8 mouse cellular contexts compared by ENCODE assay signal in the genomic region with DNA sequence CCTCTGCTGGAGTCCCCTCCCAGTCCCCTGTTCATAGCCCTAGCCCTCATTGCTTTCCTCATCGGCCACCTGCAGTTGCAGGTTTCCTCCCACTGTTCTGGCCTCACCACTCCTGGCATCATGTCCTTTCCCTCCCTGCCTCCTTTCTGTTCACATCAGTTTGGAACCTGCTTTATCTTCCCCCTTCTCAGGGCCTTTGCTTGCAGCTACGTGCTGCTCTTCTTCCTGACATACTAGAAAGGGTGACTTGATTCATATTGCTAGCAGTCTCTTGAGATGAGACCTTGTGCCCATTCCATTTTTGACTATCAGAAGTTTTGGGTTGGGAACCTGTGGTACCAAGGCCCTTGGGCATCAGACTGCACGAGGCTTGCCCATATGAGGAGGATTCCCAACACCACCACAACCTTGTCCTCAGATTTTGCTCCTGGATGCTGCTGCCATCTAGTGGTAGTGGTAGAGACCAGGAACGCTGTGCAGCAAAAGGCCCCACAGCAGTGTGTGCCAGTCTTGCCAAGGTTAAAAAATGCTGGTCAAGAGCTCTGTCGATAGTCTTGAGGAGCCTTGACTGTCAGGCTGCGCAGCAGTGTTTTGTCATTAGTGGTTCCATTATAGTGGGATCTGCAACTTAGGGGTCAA. TPM values are rescaled to one million over a fixed set of nuclear protein-coding genes. Genes with fewer than 3 reads are reported as not detected.
DNase-seq lines count a peak whose midpoint lies in the region; ATAC-seq lines count a peak whose summit lies in the region.

No protein-coding gene starts in this region.

- peak; percentile 16; the same call in 1 of the 2 replicates for ATAC-seq in megakaryocyte, adult 5-6 weeks (ENCODE audit: poor library complexity, severe bottlenecking)
- no peak for ATAC-seq in activated CD4-positive, CD25-positive, alpha-beta regulatory T cell, adult 4 months

- peak; percentile 37 to 53 for DNase-seq in frontal cortex, postnatal 10 days (ENCODE audit: low spot score in 2 of 2)
- DNase-seq in frontal cortex, postnatal 36 days (ENCODE audit: low spot score in 2 of 2), result no peak
- peak; percentile 65 to 67 for DNase-seq in right cerebral cortex, adult 2 months (ENCODE audit: low spot score in 2 of 2)
- DNase-seq in right cerebral cortex, postnatal 14 days, result no peak
- DNase-seq in c-Kit-positive CD71-positive TER-119-negative erythroid progenitor cells, embryonic 14.5 days (ENCODE audit: low read depth), result peak; percentile 42
- DNase-seq in induced T-regulatory cell, adult 2 months (ENCODE audit: low read depth), result peak; percentile 80

RNA-seq across cellular contexts. Expression of a gene that starts 4.5 kb away (rescaled TPM):
- 2.6 and 3.0 TPM in 2 replicates for total RNA-seq in megakaryocyte, adult 5-6 weeks (2015)
- total RNA-seq in megakaryocyte, adult 5-6 weeks (2017), result 4.1 and 5.2 TPM in 2 replicates
- 1 to 10 TPM; 5.5 to 6.1 TPM for polyA plus RNA-seq in activated CD4-positive, CD25-positive, alpha-beta regulatory T cell, adult 4 months (2017; shearing (Covaris generic))

RNA-seq across cellular contexts. Expression of a gene that starts 8.8 kb away (rescaled TPM):
- total RNA-seq in megakaryocyte, adult 5-6 weeks (2015), result 34.2 and 48.8 TPM in 2 replicates
- total RNA-seq in megakaryocyte, adult 5-6 weeks (2017), result 35.2 TPM in 2 replicates
- polyA plus RNA-seq in activated CD4-positive, CD25-positive, alpha-beta regulatory T cell, adult 4 months (2017; shearing (Covaris generic)), result 10 to 100 TPM; 26.1 to 29.3 TPM

RNA-seq across cellular contexts. Expression of a gene that starts 19.0 kb away (rescaled TPM):
- total RNA-seq in megakaryocyte, adult 5-6 weeks (2015), result not detected in 2 replicates
- not detected in 2 replicates for total RNA-seq in megakaryocyte, adult 5-6 weeks (2017)
- polyA plus RNA-seq in activated CD4-positive, CD25-positive, alpha-beta regulatory T cell, adult 4 months (2017; shearing (Covaris generic)), result not detected

RNA-seq across cellular contexts. Expression of a gene that starts 26.5 kb away (rescaled TPM):
- total RNA-seq in megakaryocyte, adult 5-6 weeks (2015), result not detected in 2 replicates
- not detected in 2 replicates for total RNA-seq in megakaryocyte, adult 5-6 weeks (2017)
- under 1 TPM; 0.45 to 0.53 TPM for polyA plus RNA-seq in activated CD4-positive, CD25-positive, alpha-beta regulatory T cell, adult 4 months (2017; shearing (Covaris generic))

Comparison
In these comparisons a context has a peak if more than half of its experiments do, and no peak if none do; other contexts are left out.
1. DNase-seq: peak in frontal cortex, postnatal 10 days (2 of 2), right cerebral cortex, adult 2 months (2 of 2), c-Kit-positive CD71-positive TER-119-negative erythroid progenitor cells, embryonic 14.5 days (single experiment) and induced T-regulatory cell, adult 2 months (single experiment); none in frontal cortex, postnatal 36 days (0 of 2) and right cerebral cortex, postnatal 14 days (single experiment).